9 mouse cellular contexts compared by ENCODE assay signal in genomic region chr11:105181689-105182460, GRCm38 (mm10). TPM values are rescaled to one million over a fixed set of nuclear protein-coding genes. Genes with fewer than 3 reads are reported as not detected.
DNase-seq lines count a peak whose midpoint lies in the region; ATAC-seq lines count a peak whose summit lies in the region.
"Had no signal": no experiment of that assay in that cellular context is flagged by ENCODE, and none has a peak within 500 bp of the region (broad histone marks: within the 10 kb centered on the region; RNA-seq: fewer than 3 reads in every experiment).

No protein-coding gene starts in this region.

- peak; percentile 48 for ATAC-seq in hindbrain, embryonic 15.5 days (ENCODE audit: low FRiP score, low read depth)
- ATAC-seq in megakaryocyte progenitor cell, adult 5-6 weeks (replicated peaks; ENCODE audit: poor library complexity), result peak; percentile 8; the same call in 1 of the 2 replicates

- peaks cover 17% of the 10 kb centered on the region for H3K36me3 ChIP-seq in hindbrain, embryonic 15.5 days

- H3K9me3 ChIP-seq in hindbrain, embryonic 15.5 days, result no peaks in the 10 kb centered on the region

- H3K27me3 ChIP-seq in hindbrain, embryonic 15.5 days, result no peaks in the 10 kb centered on the region

- intact Hi-C loops in left cerebral cortex, postnatal 25 days (cut with DNase I), result loop anchor here (1.0 kb wide), 1 partner anchor 56 kb away; the partner anchor contains the start of gene Mettl2

- peak; percentile 58 for DNase-seq in Muller cell, postnatal 12 days (ENCODE audit: inconsistent ontology term)
- peak; percentile 57 for DNase-seq in cerebellum, adult 9-11 months
- peak; percentile 30 to 34 for DNase-seq in frontal cortex, postnatal 36 days (ENCODE audit: low spot score in 2 of 2)
- peak; percentile 28 to 47 for DNase-seq in left cerebral cortex, postnatal 25 days (ENCODE audit: low spot score in 2 of 2)
- DNase-seq in right cerebral cortex, postnatal 25 days, result peak; percentile 68
- peak; percentile 26 to 53 for DNase-seq in urinary bladder, postnatal 36 days (ENCODE audit: low spot score in 2 of 2)

- peak overlapping the region; percentile 92 for H3K4me3 ChIP-seq in hindbrain, embryonic 15.5 days

- H3K27ac ChIP-seq in hindbrain, embryonic 15.5 days (replicated peaks), result peak overlapping the region; percentile 96

- peaks cover 33% of the 10 kb centered on the region for H3K4me1 ChIP-seq in hindbrain, embryonic 15.5 days (replicated peaks)

- 2% methylated on average over 59 of the region's 89 CpGs for WGBS in hindbrain, embryonic 15.5 days

- peak overlapping the region; percentile 98 for H3K9ac ChIP-seq in hindbrain, embryonic 15.5 days

- H3K4me2 ChIP-seq in hindbrain, embryonic 15.5 days, result peak overlapping the region; percentile 95

RNA-seq across cellular contexts. Expression of gene Tlk2, which starts 3.3 kb away (rescaled TPM):
- 18.9 and 19.5 TPM in 2 replicates for polyA plus RNA-seq in hindbrain, embryonic 15.5 days (2015; fragmentation: Nextera tagmentation; extraction: Ambion mirVana)
- total RNA-seq in left cerebral cortex, postnatal 25 days (2021), result 10 to 100 TPM; 54.4 to 54.7 TPM
- total RNA-seq in megakaryocyte progenitor cell, adult 5-6 weeks (2015), result 45.0 and 53.0 TPM in 2 replicates
- total RNA-seq in megakaryocyte progenitor cell, adult 5-6 weeks (2017), result 58.3 and 73.3 TPM in 2 replicates

RNA-seq across cellular contexts. Expression of gene Gm10842, which starts 35.2 kb away (rescaled TPM):
- not detected in 2 replicates for polyA plus RNA-seq in hindbrain, embryonic 15.5 days (2015; fragmentation: Nextera tagmentation; extraction: Ambion mirVana)
- not detected for total RNA-seq in left cerebral cortex, postnatal 25 days (2021)
- not detected in 2 replicates for total RNA-seq in megakaryocyte progenitor cell, adult 5-6 weeks (2015)
- total RNA-seq in megakaryocyte progenitor cell, adult 5-6 weeks (2017), result not detected in 2 replicates
- polyA plus RNA-seq: frontal cortex, adult 2 months had no signal

RNA-seq across cellular contexts. Expression of gene Mettl2, which starts 55.6 kb away (rescaled TPM):
- polyA plus RNA-seq in hindbrain, embryonic 15.5 days (2015; fragmentation: Nextera tagmentation; extraction: Ambion mirVana), result 29.3 and 29.5 TPM in 2 replicates
- total RNA-seq in left cerebral cortex, postnatal 25 days (2021), result 10 to 100 TPM; 12.0 to 16.3 TPM
- total RNA-seq in megakaryocyte progenitor cell, adult 5-6 weeks (2015), result 16.4 and 18.8 TPM in 2 replicates
- 29.1 and 30.6 TPM in 2 replicates for total RNA-seq in megakaryocyte progenitor cell, adult 5-6 weeks (2017)

Comparison
In these comparisons a context has a peak if more than half of its experiments do, and no peak if none do; other contexts are left out.
1. Peak in every context shown above with its lines: DNase-seq, ATAC-seq, H3K4me3 ChIP-seq and H3K27ac ChIP-seq.